Mouse (Mus musculus) bone marrow, adult 2 months (tissue): Measurements from ENCODE around the gene Zap70.

Source experiments
- CTCF ChIP-seq: fragments of 200-500 bp; IDR thresholded peaks from 2 replicates; pipeline ENCODE4 v1.5.1; 2011; ENCODE audit warnings: low read length, control low read depth; ENCODE audit not compliant: control insufficient read depth, insufficient read depth
- POLR2A ChIP-seq: fragments of 200-500 bp; IDR thresholded peaks from 2 replicates; pipeline ENCODE4 v1.6.1; 2011; ENCODE audit warnings: low read depth, mild to moderate bottlenecking, control low read depth, low read length, borderline replicate concordance; ENCODE audit not compliant: control insufficient read depth

GRCm38 (mm10) chr1:36800379-36801011 is 38.9 kb downstream of the Zap70 start:
- TF ChIP-seq POLR2A: no peak
- TF ChIP-seq CTCF: no peak
